Mouse (Mus musculus) neural tube, embryonic 10.5 days (tissue): ENCODE measurements around the gene 4930402H24Rik.

Source experiments
- DNase-seq: peaks from one replicate; pipeline ENCODE4 v3.0.0-alpha.2; 2017; ENCODE audit warnings: low spot score; ENCODE audit errors: extremely low spot score

Gene 4930402H24Rik

GRCm38 (mm10) chr2:130814492-130814891, 91.7 kb downstream of the 4930402H24Rik start:
- no peak for DNase-seq

- DNase-seq = no peak
Measured at GRCm38 (mm10) chr2:130813729-130814128, 92.5 kb downstream of the 4930402H24Rik start.

- no peak for DNase-seq
Measured at GRCm38 (mm10) chr2:130812487-130812886, 93.7 kb downstream of the 4930402H24Rik start.

- no peak for DNase-seq
Measured at GRCm38 (mm10) chr2:130805146-130805545, 101.1 kb downstream of the 4930402H24Rik start.

- no peak for DNase-seq
Measured at GRCm38 (mm10) chr2:130803706-130804105, 102.5 kb downstream of the 4930402H24Rik start.

- DNase-seq = no peak
Measured at GRCm38 (mm10) chr2:130795731-130796130, 110.5 kb downstream of the 4930402H24Rik start.

GRCm38 (mm10) chr2:130791722-130792121, 114.5 kb downstream of the 4930402H24Rik start:
- DNase-seq = no peak

GRCm38 (mm10) chr2:130789642-130790041, 116.6 kb downstream of the 4930402H24Rik start:
- no peak for DNase-seq

GRCm38 (mm10) chr2:130789039-130789438, 117.2 kb downstream of the 4930402H24Rik start:
- DNase-seq = no peak

GRCm38 (mm10) chr2:130784939-130785338, 121.3 kb downstream of the 4930402H24Rik start:
- no peak for DNase-seq

GRCm38 (mm10) chr2:130780615-130781303, 125.4 kb downstream of the 4930402H24Rik start:
- no peak for DNase-seq

GRCm38 (mm10) chr2:130779935-130780334, 126.3 kb downstream of the 4930402H24Rik start:
- DNase-seq = no peak

- DNase-seq = no peak
Measured at GRCm38 (mm10) chr2:130776610-130777009, 129.6 kb downstream of the 4930402H24Rik start.

GRCm38 (mm10) chr2:130767483-130767882, 138.7 kb downstream of the 4930402H24Rik start:
- no peak for DNase-seq

- DNase-seq = no peak
Measured at GRCm38 (mm10) chr2:130765396-130765795, 140.8 kb downstream of the 4930402H24Rik start.

- no peak for DNase-seq
Measured at GRCm38 (mm10) chr2:130760876-130761275, 145.3 kb downstream of the 4930402H24Rik start.

- no peak for DNase-seq
Measured at GRCm38 (mm10) chr2:130755061-130755607, 151.1 kb downstream of the 4930402H24Rik start.

GRCm38 (mm10) chr2:130754596-130754995, 151.6 kb downstream of the 4930402H24Rik start:
- no peak for DNase-seq

GRCm38 (mm10) chr2:130750449-130750848, 155.8 kb downstream of the 4930402H24Rik start:
- no peak for DNase-seq

GRCm38 (mm10) chr2:130749708-130750107, 156.5 kb downstream of the 4930402H24Rik start:
- no peak for DNase-seq

- DNase-seq = no peak
Measured at GRCm38 (mm10) chr2:130743576-130743975, 162.6 kb downstream of the 4930402H24Rik start.

- DNase-seq = no peak
Measured at GRCm38 (mm10) chr2:130740096-130740495, 166.1 kb downstream of the 4930402H24Rik start.

GRCm38 (mm10) chr2:130738019-130738418, 168.2 kb downstream of the 4930402H24Rik start:
- DNase-seq = no peak
